Mouse (Mus musculus) spleen, adult 2 months (tissue): ENCODE results near the gene Uprt.

Experiments used
- CTCF ChIP-seq: fragments of 200-500 bp; IDR thresholded peaks from 2 replicates; pipeline ENCODE4 v1.5.1; 2011; ENCODE audit warnings: mild to moderate bottlenecking, inconsistent platforms; ENCODE audit not compliant: insufficient read depth, insufficient read length, insufficient replicate concordance; ENCODE audit errors: extremely low read depth
- POLR2A ChIP-seq: fragments of 200-500 bp; IDR thresholded peaks from 2 replicates; pipeline ENCODE4 v1.6.1; 2011; ENCODE audit warnings: low read depth, low read length, inconsistent platforms

DNA sequence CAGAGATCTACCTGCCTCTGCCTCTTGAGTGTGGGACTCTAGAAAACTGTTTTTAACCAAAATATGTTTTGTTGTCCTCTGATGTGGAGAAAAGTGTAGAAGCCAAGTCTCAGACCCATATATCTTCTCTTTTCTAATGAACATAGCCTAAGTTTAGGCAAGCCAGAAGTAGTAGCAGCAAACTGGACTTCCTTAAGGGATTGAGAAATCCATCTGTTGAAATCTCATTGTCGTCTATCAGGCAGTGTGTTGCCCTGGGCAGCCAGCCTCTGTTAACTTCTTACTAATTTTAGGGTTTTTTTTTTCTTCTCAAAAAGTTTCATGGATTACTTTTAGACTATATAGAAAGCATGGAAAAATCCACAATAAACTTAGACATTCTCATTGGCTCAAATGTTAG, 30.2 kb upstream of the Uprt start:
- TF ChIP-seq CTCF (no peak), POLR2A (no peak)
